Mouse (Mus musculus): Measurements from ENCODE around the gene Trmt10a.

Gene Trmt10a

DNA sequence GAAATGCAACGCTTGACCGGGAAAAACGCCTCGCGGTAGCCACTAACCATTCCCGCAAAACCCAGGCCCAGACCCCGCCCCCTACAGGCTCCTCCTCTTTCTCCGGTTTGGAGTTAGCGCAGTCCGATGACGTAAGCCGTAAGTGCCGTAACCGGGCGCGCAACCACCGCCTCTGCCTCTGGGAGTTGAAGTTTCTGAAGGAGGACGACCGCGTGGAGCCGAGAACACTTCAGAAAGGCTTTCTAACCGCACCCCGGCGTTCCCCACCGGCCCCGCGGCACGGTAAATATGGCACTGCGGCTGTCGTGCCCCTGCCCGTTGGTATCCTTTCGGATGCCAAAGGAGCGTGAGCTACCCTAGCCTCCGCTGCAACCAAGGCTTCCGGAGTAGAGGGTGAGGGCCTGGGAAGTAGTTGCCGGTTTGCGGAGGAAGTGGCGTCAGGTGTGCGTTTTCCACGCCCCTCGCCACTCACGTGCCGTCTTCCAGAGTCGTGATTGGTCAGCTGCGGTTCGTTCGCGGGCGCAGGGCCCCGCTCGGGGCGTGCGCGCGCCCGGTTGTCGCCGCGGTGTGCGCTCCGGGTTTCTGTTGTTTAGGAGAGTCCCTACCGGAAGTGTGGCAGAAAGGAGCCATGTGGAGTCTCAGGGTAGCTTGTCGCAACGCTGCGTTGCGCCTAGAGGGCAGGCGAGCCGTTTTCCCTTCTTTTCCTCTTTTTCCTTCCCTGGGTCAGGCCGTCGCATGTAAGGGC, at the start of gene Trmt10a:
Gene Trmt10a (plus strand): TSS at position 134 of the 745 bp plus-strand sequence.
- peak; percentile 98 for DNase-seq (ENCODE audit: low spot score)

DNA sequence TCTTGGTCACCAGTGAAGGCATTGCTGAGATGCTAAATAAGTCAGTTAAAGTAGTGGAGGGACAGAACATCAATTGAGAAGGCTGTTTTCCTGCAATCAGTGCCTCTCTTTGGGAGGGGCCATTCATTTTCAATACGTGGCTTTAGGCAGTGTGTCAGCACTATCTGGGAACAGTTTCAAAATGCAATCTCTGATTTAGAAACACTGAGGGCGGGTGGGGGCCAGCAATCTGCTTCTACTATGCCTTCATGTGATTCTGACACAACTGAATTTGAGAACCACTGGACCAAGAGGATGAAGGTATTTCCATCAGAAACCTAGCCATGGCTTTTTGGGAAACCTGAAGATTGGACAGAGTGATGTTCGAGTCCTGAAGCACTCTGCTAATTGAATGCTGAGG, 47.9 kb upstream of the Trmt10a start:
- no peak for DNase-seq (ENCODE audit: low spot score)

DNA sequence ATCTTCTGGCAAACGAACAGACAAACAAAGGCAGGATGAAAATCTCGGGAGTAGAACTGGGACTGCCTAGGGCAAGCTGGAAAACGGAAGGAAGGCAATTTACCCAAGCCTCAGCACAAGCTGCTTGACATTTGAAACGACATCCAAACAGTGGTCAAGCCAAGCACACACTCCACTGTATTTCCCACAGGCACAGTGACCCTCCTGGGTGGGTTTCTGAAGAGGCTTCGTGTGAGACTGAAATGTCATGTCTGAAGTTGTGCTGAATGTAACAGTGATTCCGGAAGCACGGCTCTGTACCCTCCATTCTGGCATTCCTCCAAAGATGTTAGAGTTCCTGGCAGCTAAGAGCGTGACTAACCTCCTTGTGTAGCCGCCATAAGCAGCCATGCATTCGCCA, 47.5 kb upstream of the Trmt10a start:
- no peak for DNase-seq (ENCODE audit: low spot score)

DNA sequence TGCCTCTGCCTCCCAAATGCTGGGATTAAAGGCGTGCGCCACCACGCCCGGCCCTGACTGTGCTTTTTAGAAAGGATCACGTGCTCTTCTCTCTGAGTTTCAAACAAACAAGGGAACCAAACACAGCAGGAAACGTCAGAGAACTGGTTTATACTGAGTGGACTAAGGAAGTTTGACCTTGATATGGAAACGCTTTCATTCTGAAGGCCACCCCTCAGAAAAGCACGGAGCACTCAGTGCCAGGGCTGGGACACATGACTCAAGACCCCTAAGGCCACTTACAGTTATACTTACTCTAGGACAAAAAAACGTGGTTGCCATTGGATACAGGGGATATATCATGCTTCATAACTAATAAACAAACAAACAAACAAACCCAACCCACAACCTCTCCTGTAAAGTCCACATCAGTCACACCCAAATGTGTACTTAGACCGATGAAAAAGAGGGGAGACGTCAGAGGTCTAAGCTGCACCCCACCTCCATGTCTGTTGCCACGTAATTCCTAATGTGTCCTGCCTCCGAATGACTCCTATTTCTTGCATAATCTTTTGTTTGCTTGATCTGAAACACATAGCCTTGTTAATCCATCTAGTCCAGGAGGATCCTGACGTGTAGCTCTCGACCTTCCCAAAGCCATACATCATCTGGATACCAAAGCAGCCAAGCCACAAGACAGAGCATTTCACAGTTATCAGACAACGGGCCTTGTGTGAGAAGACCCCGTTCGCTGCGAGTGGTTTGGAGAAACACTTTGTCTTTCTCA, 46.8 kb upstream of the Trmt10a start:
- DNase-seq (ENCODE audit: low spot score): no peak

DNA sequence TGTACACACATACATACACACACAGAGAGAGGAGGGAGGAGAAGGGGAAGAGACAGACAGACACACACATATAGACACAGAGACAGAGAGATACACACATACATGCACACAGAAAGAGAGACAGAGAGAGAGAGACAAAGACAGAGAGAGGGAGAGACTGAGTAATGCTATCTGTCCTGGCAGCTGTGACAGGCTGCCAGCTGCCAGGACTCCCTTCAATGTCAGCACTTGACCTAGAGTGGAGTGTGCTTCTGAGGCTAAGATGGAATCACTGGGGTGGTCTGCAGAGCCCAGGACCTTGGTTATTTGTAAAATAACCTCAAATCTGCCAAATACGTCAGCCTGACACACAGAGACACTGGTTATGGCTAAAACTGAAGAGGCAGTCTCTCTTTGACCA, 45.5 kb upstream of the Trmt10a start:
- no peak for DNase-seq (ENCODE audit: low spot score)

DNA sequence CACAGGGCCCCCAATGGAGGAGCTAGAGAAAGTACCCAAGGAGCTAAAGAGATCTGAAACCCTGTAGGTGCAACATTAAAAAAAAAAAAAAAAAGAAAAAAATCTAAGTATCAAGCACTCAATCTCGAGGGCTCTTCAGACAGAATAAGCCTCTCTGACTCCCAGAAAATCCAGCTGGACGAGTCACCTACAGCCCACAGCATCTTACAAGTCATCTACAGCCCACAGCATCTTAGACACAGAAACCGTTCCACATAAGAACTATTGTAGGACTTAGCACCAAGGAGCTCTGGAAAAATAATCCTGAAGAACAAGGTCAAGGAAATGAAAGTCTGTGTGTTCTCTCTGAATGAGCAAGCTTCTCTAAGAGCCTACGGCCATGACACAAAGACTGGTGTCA, 41.3 kb upstream of the Trmt10a start:
- DNase-seq (ENCODE audit: low spot score): no peak

DNA sequence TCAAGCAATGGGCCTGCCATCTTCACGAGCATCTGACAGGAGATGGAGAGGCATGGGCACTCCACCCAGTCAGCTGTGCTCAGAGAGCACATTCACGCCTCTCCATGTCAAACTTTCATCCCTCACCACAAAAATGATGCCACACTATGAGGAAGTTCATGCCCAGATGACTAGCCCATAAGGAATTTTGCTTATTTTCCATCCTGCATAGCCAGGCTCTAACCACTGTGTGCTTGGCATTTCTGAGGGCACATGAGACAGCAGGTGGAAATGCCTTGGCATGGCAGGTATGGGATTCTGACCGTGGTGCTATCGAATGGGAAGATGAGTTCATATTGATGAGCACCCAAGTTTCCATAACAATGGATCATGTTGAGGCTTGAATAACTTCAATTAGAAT, 39.6 kb upstream of the Trmt10a start:
- DNase-seq (ENCODE audit: low spot score): no peak

DNA sequence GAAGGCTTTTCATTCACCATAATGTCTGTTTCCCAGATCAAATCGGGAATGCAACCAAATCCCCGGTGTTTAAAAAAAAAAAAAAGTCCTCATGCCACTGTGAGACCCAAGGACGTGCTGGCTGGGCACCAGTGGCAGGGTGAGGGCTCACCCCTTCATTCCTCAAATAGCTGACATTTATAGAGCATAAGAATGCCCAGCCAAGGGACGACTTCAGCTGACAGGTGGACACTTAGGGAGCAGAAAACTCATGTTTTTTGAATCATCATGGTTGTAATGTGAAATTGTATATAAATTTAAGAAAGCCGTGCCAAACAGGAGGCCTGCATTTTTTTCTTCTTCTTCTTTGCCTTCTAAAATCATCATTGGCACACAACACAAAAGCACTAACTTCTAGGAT, 38.2 kb upstream of the Trmt10a start:
- no peak for DNase-seq (ENCODE audit: low spot score)

DNA sequence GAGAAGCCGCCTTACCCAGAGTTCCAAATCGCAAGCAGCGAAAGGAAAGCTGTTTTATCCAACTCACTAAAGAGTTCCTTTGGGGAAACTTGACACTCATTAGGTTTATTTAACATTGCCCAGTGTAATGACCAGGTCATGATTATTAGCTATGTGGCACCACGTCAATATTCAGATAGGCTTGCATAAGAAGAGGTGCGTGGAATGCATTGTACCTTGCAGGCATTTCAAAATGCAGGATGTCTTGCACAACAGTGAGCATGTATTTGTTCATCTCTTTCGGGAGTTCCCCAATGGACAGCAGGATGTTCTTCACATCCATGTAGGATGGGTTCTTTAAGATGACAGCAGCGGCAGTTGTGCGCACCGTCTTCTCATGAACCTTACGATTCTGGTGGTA, 36.4 kb upstream of the Trmt10a start:
- no peak for DNase-seq (ENCODE audit: low spot score)

DNA sequence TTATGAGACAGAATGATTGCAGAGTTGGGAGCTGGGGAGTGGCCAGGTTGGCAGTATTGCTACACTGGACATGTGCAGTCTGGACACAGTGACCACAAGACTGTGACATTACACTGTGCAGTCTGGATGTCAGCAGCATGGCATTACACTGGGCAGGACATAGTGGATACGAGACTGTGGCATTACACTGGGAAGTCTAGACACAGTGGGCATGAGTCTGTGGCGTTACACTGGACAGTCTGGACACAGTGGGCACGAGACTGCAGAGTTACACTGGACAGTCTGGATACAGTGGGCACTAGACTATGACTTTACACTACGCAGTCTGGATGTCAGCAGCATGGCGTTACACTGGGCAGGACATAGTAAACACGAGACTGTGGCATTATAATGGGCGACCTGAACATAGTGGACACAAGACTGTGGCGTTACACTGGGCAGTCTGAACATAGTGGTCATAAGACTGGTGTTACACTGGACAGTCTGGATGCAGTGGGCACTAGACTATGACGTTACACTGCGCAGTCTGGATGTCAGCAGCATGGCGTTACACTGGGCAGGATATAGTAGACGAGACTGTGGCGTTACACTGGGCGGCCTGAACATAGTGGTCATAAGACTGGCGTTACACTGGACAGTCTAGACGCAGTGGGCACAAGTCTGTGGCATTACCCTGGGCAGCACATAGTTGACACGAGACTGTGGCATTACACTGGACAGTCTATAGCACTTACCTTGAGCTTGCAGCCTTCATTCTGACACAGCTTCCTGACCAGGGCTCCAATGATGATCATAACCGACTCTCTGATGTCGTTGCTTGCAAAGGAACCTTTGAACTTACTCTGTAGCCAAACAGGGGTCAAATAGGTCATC, 32.1 kb upstream of the Trmt10a start:
- no peak for DNase-seq (ENCODE audit: low spot score)

DNA sequence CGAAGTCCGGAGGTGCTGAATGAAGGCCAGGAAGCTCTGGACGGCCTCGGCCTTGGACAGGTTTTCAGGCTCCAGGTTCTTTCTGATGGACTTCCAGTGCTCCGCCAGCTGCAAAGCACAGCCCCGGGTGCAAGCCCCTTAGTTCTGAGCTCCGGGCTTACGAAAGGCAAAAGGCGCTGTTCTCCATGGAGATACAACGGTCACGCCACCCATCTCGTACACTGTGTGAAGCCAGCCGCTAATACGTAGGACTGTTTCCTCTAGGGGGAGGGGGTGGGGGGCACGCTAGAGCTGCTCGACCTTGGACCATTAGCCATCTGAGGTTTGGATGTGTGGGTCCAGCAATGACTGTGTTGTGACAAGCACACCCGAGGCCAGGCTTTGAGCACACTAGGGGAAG, 29.1 kb upstream of the Trmt10a start:
- no peak for DNase-seq (ENCODE audit: low spot score)

DNA sequence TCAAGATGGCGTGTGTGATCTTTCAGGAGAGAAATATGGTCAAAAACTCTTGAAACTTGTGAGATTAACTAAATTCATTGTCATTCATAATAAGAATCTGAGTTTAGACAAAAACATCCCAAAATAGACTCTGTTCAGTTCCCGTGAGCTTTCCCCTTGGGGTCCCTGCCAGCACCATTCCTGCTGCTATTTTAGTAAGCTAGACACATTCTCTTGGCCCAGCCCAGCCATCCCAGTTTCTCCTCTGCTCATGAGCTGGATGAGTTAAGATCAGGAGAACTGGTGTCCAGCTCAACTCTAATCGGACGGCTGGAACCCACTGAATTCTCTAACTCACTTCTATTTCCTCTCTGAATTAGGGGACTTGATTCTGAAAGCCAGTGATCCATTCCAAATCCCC, 26.4 kb upstream of the Trmt10a start:
- no peak for DNase-seq (ENCODE audit: low spot score)

DNA sequence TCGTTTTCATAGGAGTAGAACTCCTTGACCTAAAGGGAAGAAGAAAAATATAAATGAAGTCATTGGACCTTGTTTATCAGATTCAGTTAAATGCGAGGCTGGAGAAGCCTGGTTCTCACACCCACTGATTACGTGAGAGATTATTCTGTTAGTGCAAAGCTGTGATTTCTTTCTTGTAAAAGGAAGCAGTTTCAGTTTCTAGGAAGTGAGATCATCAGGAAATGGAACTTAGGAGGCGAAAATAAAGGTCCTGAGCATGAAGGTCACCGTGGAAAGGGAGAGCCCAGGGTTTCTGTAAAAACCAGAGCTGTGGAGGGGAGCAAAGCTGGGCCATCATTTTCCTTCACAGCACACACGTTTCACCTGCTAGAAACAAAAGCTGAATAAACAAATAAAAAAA, 24.9 kb upstream of the Trmt10a start:
- DNase-seq (ENCODE audit: low spot score): no peak

DNA sequence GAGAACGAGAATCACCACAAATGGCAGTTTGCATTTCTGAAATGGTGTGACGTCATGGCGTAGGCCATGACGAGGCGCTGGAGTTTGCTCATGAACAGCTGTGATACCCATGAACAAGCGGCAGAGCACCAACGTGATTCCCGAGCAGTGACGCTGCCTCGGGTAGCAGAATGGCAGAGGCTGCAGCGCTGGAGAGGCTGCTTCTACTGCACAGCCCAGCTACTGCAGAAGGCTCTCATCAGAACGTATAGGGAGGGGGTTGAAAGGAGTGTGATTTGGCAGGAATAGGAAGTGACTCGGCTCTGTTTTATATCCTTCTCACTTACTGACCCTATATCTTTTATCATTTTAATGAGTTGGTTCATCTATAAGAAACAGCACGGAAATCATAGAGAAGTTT, 24.4 kb upstream of the Trmt10a start:
- no peak for DNase-seq (ENCODE audit: low spot score)

DNA sequence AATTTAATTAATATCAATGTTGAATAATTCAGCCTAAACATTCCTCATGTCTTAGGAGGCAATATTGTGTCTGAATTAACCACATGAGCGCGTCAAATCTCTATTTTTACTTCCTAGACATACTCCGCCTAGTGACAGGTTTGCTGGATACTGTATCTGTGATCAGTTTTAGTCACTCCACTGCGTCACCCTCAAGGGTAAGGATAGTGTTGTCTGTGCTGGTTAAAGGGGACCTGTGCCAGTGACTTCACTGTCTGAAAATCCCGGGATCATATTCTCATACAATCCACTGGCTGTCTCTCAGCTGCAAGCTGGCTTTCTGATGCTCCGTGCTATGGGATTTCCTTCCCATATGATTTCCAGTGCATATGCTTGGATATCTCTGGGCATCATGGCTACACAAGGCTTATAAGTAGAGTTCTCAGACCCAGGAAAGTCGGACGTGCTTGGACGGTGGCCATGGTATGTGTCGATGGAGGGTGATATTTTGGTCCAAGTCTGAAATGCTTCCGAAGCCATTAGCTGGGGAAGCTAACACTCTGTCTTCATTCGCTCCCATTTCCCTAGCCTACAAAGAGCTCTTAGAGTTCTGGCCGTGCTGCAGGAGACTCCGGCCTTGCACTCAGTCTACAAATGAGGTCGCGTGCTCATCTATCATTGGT, 23.7 kb upstream of the Trmt10a start:
- no peak for DNase-seq (ENCODE audit: low spot score)

DNA sequence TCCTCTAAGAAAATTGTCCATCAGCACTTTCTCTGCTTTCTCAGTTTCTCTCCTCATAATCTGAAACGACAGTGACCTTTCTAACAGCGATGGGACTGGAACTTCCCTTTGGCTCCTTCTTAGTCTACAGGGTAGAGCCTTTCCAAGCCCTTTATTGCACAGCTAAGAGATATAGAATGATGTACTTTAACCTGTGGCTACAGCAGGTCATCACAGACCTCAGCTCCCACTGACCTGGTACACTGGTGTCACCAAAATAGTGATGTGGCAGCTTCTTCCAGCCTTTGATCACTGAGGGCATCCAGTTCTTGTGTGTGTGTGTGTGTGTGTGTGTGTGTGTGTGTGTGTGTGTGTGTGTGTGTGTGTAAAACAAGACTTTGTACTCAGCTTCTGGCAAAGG, 21.8 kb upstream of the Trmt10a start:
- DNase-seq (ENCODE audit: low spot score): no peak

DNA sequence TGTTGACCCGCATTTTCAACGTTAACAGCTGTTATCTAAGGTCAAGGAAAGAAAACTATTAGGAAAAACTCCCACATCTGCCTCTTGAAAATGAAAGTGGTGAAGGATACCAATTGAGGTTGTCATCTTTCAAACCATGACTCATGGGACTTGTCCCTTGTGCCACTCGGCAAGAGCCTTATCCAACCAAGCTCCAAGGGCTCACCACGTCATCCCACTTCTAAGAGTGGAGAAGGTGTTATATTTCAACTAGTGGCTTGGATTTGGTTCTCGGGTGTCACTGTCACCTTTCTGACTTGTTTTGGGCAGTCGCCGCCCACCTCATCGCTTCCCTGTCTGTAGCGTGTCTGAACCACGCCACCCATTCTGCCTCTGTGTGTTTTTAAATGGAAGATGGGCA, 19.4 kb upstream of the Trmt10a start:
- no peak for DNase-seq (ENCODE audit: low spot score)

DNA sequence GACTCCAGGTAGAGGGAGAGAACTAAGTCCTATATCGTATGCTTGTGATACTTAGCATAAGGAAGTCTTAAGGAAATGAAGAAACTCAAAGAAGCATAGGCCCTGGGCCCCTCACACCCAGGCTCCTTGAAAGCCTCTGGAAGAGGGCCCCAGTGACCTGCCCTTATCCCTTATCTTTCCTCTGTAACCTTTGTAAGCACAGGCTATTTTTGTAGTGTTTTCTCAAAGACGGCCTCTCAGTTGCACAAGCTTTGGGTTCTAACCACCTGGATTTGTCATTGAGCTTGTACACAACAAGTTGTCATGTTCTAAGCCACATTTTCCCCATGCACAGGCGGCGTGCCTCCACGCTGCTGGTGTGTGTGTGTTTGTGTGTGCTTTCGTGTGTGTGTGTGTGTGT, 14.1 kb upstream of the Trmt10a start:
- no peak for DNase-seq (ENCODE audit: low spot score)

DNA sequence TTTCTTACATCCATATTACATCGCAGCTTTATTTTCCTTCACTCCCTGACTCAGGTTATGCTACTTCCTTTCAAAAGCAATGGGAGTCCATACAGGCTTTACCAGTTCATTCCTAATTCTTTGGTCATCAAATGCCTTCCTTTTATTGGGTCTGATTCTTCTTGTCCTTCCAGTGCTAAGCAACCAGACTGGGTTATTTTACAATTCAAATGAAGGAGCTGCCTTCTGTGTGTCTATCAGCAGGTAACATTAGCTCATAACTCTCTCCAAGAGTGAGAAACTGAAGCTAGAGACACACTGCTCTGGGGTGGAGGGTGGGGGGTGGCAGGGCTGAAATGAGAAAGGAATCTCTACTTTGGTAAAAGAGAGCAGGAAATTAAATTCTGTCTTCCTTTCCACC, 12.6 kb upstream of the Trmt10a start:
- DNase-seq (ENCODE audit: low spot score): no peak

DNA sequence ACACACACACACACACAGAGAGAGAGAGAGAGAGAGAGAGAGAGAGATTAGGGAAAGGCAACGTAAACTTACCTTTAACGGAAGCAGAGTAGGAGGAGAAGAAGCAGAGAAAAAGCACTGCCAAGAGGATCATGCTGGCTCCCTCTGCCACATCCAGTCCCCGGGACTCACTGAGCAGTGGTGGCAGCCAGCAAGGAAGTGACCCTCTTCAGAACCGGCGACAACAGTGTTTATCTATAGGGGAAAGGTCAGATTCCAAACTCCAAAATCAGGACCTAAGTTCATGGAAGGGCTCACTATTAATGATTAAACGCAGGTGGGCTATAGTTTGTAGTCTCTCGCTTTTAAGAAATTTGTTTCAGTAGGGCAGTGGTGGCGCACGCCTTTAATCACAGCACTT, 12.1 kb upstream of the Trmt10a start:
- no peak for DNase-seq (ENCODE audit: low spot score)

DNA sequence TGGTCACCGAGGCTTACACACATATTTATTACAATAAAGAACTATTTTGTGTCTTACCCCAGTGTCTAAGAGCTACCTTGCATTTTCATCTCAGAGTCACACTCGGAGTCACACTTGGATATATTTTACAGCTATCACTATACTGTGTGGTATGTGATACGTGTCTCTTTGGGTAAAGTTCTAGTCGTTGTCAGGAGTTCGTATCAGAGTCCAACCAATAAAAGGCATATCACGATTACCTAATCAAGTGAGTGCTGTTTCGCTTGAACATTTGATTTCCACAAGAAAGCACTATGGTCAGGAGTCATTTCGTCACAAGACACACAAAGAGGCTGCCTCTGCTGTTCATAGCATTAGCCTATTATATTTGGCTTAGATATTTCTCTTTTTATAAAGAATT, 9.8 kb upstream of the Trmt10a start:
- no peak for DNase-seq (ENCODE audit: low spot score)

DNA sequence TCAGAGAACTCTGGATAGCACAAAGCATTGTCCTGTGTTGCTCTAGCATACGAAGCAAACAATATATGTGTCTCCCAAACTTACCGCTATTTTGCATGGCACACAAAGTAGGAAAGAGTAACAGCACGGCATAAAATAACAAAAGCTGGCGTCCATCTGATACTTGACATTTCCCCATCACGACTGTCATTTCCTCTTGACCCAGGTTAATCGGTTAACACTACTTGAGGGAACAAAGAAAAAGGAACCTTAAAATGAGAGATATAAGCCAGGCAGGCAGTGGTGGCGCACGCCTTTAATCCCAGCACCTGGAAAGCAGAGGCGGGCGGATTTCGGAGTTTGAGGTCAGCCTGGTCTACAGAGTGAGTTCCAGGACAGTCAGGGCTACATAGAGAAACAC, 9.3 kb upstream of the Trmt10a start:
- no peak for DNase-seq (ENCODE audit: low spot score)

Data from retina, embryonic 14.5 days (tissue).